Mouse (Mus musculus): ENCODE results near the gene Usp36. TPM values are rescaled to one million over a fixed set of nuclear protein-coding genes. Genes with fewer than 3 reads are reported as not detected.

Gene Usp36
- polyA plus RNA-seq (2021; fragmentation: Nextera tagmentation) = 4.7 and 5.1 TPM in 2 replicates
- long read RNA-seq, experiment 1, partial matches to known transcripts = 3 of 5 reads
- long read RNA-seq, experiment 1, other reads (novel, unspliced or antisense) = 1 of 5 reads
- long read RNA-seq, experiment 2, full-length matches to known transcripts = 5 of 28 reads
- long read RNA-seq, experiment 2, partial matches to known transcripts = 12 of 28 reads
- long read RNA-seq, experiment 2, other reads (novel, unspliced or antisense) = 11 of 28 reads

GRCm38 (mm10) chr11:118289999-118290889 lies at the start of gene Usp36:
TSS of gene Usp36 (minus strand) at chr11:118290244.

GRCm38 (mm10) chr11:118248150-118249011 lies 41.7 kb downstream of the Usp36 start, which contains the start of gene Cyth1:
TSS of gene Cyth1 (minus strand) at chr11:118248592.

Other genes starting within 250 kb of the Usp36 start
- not detected in 2 replicates for gene Dnah17, start 159.6 kb downstream of the Usp36 start, polyA plus RNA-seq (2021; fragmentation: Nextera tagmentation)
- 25.8 and 27.7 TPM in 2 replicates for gene Cyth1, start 41.7 kb downstream of the Usp36 start, polyA plus RNA-seq (2021; fragmentation: Nextera tagmentation)
- gene Cep295nl, start 52.3 kb upstream of the Usp36 start, polyA plus RNA-seq (2021; fragmentation: Nextera tagmentation) = 0.09 and 0.18 TPM in 2 replicates
- gene Timp2, start 65.5 kb upstream of the Usp36 start, polyA plus RNA-seq (2021; fragmentation: Nextera tagmentation) = 32.2 and 33.2 TPM in 2 replicates
- 12.9 and 29.3 TPM in 2 replicates for gene Lgals3bp, start 111.8 kb upstream of the Usp36 start, polyA plus RNA-seq (2021; fragmentation: Nextera tagmentation)
- gene Cant1, start 128.8 kb upstream of the Usp36 start, polyA plus RNA-seq (2021; fragmentation: Nextera tagmentation) = 23.9 and 26.4 TPM in 2 replicates
- 0.58 and 0.68 TPM in 2 replicates for gene C1qtnf1, start 138.0 kb upstream of the Usp36 start, polyA plus RNA-seq (2021; fragmentation: Nextera tagmentation)
- 1.2 and 2.1 TPM in 2 replicates for gene Engase, start 186.6 kb upstream of the Usp36 start, polyA plus RNA-seq (2021; fragmentation: Nextera tagmentation)